Mouse (Mus musculus) small intestine, adult 2 months (tissue): ENCODE results near the gene Uri1.

ENCODE experiments used
- CTCF ChIP-seq: fragments of 200-500 bp; IDR thresholded peaks from 2 replicates; pipeline ENCODE4 v1.5.1; 2012; ENCODE audit warnings: low read depth, mild to moderate bottlenecking, control low read depth, inconsistent platforms, low read length, moderate library complexity, mixed read lengths; ENCODE audit not compliant: insufficient replicate concordance, insufficient read length; ENCODE audit errors: extremely low read depth
- POLR2A ChIP-seq: fragments of 200-500 bp; IDR thresholded peaks from 2 replicates; pipeline ENCODE4 v1.6.1; 2012; ENCODE audit warnings: low read depth, mild to moderate bottlenecking, control low read depth, inconsistent platforms, low read length, moderate library complexity

DNA sequence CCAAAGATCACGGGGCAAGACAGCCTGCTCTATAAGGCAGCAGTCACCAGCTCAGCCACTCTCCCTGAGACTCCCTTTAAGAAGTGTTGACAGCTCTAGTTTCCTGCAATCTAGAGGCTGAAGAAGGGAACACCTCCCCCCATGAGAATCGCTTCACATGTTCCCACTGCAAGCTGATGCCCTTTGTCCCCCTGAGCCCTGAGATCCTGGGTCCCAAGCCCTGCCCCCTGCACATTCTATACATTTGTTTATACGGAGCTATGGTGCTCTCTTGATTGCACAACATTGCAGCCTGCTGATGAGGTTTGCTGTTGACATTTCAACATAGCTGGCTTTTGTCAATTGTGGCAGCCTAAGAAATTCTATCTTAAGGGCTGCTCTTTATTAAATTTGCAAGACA is 91.7 kb downstream of the Uri1 start:
- TF ChIP-seq POLR2A (no peak), CTCF (no peak)
